Mouse (Mus musculus) 3134 (cell line): ENCODE results near the gene Prkcg.
"Not testable (repeated sequence)": the region's sequence is repeated elsewhere in the genome, so short reads cannot be mapped to it uniquely, and the experiment has no call there.

ENCODE experiments used
- DNase-seq: peaks from one replicate; pipeline ENCODE4 v3.0.0-alpha.2; 2011; ENCODE audit warnings: low spot score; ENCODE audit not compliant: insufficient read length; ENCODE audit errors: extremely low read depth

The Prkcg gene

DNA sequence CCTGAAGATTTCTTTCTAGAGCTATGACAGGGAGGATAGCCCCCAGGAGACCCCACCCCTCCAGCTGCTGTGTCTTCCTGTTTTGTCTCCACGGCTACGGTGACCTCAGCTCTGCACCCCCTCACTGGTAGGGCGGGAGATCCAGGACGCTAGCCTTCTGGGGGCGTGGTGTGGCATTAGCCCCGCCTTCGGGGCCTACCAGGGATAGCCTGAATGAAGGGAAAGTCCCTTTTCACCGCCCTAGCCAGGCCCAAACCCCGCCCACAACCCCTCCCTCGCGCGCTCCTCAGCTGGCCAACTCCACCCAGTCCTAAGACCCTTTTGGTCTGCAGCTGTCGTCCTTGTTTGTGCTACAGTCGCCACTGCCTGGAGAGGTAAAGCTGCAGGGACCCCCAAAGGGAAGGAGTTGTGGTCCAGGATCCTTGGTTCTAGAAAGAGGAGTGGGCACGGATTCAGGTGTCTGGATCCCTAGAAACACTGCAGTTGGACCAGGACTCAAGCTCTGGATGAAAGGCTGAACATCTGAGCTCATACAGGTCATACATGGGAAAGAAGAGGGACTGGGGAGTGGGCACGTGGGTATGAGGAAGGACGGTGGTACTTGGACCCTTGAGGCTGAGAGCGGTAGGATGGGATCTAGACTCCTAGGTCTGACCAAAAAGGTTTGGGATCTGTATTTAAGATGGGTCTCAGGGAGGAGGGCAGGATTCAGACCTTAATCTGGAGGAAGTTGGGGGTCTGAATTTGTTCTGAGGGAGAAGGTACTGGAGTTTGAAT, 1.5 kb downstream of the Prkcg start:
- peak; percentile 95 for DNase-seq

DNA sequence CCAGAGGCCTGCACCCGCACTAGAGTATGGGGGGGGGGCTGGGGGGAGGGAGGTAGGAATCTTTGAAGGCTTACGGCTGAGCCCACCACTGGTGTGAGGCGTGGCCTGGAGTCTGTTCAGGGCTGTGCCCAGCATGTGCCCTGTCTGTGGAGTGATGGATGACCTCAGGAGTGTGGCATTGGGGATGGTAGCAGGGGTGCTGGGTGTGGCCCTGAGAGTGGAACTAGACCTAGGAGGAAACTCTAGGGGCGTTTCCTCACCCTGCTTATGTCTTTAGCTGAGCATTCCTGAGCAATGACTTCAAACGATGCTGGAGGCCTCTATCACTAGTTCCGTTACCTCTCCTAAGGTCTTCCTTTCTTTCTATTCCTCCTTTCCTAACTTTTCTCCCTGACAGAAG, 2.2 kb downstream of the Prkcg start:
- DNase-seq: peak; percentile 82

- no peak for DNase-seq
Observed at GRCm38 (mm10) chr7:3291764-3292163, 2.8 kb downstream of the Prkcg start.

DNA sequence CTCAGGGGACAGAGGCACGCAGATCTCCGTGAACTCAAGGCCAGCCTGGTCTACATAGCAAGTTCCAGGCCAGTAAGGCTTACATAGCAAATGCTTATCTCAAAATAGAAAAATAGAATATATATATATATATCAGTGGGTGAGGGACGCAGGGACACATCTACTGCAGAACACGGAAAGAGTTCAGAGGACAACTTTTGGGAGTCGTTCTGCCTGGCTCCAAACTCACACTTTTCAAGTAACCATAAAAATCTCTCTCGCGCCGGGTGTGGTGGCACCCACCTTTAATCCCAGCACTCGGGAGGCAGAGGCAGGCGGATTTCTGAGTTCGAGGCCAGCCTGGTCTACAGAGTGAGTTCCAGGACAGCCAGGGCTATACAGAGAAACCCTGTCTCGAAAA, 3.3 kb downstream of the Prkcg start:
- not testable (repeated sequence) for DNase-seq

DNA sequence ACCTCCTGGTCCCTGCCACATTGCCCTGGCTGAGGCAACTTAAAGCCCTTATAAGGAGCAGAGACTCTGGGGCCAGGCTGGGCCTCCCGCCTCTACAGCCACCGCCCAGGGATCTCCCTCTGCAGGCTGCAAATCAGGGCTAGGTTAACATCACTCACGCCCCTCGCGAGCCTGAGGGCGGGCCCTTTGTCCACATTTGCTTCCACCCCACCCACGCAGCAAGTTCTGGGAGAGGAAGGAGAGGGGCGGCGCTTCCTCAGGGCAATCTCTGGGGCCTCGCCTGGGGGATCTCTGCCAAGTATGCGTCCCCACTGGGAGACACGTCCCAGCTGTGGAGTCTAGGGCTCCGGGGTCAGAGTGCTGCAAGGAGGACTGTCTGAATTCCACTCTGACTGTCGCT, 3.8 kb downstream of the Prkcg start:
- DNase-seq: peak; percentile 90

GRCm38 (mm10) chr7:3294794-3295193, 5.8 kb downstream of the Prkcg start:
- DNase-seq: no peak

GRCm38 (mm10) chr7:3295321-3296110, 6.5 kb downstream of the Prkcg start:
- DNase-seq: no peak

DNA sequence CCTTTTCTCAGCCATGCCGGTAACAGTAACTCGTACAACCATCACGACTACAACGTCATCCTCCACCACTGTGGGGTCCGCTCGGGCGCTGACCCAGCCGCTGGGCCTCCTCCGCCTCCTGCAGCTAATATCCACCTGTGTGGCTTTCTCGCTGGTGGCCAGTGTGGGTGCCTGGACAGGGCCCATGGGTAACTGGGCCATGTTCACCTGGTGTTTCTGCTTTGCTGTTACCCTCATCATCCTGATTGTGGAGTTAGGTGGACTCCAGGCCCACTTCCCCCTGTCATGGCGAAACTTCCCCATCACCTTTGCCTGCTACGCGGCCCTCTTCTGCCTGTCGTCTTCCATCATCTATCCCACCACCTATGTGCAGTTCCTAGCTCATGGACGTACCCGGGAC, 7.7 kb downstream of the Prkcg start:
- DNase-seq: no peak

DNA sequence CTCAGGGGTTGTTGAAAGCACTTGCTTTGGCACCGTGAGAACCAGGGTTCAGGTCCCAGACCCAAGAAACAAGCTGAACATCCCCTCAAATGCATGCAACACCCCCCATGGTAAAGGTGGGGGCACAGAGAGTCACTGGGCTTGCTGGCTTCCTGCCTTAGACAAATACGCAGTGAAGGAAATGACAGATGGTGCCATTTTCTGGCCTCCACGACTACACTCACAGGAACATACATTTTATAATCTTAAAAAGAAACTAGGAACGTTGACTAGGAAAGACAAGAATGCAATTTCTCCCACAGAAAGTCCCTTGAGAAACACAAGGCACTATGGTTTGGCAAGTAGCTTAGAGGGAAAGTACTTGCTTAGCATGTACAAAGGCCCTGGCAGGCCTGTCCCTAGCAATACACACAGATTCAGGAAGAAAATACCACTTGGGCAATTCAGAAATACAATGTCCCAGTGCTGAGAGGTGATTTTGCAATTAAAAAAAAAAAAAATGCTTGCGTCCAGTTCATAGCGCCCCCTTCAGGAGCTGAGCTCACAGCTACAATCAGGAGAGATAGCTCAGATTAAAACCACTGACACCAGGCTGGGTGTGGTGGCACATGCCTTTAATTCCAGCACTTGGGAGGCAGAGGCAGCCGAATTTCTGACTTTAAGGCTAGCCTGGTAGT, 11.1 kb downstream of the Prkcg start:
- no peak for DNase-seq

DNA sequence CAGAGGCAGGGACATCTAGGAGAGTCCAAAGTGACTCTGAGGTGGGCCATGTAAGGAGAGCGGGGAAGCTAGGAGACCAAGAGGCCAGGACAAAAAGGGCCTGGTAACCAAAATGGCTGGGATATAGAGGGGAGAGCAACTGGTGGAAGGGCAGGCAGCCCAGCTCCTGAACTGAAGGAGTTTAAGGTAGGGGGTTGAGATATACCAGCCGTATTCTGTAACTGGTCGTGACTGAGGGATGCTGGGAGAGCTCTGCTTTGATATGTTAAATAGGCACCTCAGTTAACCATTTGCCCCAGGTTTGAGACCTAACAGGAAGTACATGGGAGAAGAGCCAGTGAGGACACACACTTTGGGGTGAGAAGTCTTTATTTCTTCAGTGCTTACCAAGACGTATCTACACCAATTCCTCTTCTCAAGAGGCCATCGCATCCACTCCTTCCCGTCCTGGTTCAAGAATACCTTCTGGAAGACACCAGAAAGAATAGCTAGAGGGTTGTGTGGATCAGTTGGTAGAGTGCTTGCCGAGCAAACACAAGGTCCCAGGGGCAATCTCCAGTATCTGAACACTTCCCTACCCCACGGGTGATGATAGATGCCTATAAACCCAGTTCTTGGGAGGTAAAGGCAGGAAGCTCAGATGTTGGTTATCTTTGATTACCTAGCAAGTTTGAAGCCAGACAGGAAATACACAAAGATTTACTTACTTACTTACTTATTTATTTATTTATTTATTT, 12.1 kb downstream of the Prkcg start:
- DNase-seq: no peak

DNA sequence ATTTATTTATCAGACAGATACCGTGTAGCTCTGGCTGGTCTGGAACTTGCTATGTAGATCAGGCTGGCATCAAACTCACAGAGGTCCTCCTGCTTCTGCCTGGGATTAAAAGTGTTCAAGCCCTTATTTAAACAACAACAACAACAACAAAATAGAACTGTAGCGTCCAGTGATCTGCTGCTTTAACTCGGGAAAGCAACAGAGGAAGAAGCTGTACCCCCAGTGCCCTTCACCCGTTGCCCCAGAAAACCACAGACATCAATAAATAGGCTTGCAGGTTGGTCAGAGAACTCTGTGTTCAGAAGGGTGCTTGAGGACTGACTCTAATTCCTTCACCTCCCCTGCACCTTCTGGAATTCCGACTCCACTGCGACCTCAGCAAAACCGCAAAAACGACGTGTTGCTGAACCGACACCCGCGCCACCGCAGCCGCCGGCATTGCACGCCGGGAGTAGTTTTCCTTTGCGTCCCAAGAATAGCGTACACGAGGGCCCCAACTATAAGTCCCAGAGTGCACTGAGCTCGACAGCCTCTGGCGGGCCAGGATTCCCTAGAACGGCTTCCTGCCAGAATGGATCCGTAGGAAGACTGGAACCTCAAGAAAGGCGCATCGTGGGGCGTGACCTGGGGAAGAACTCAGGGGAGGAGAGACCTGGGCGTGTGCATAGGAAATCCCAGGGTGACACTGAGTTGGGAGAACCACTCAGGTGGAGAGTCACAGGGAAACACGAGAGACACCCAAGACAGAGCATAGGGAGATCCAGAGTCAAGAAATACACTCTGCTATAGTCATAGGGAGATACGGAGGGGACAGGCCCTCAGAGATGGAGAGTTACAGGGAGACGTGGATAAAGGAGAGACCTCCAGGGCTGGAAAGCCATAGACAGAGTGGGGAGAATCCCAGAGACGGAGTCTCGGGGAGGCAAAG, 12.9 kb downstream of the Prkcg start:
- DNase-seq: peak; percentile 42

- DNase-seq: no peak
Observed at GRCm38 (mm10) chr7:3302556-3303275, 13.7 kb downstream of the Prkcg start.

- DNase-seq: no peak
Observed at GRCm38 (mm10) chr7:3303276-3303781, 14.3 kb downstream of the Prkcg start.

GRCm38 (mm10) chr7:3303789-3304188, 14.8 kb downstream of the Prkcg start:
- DNase-seq: no peak

DNA sequence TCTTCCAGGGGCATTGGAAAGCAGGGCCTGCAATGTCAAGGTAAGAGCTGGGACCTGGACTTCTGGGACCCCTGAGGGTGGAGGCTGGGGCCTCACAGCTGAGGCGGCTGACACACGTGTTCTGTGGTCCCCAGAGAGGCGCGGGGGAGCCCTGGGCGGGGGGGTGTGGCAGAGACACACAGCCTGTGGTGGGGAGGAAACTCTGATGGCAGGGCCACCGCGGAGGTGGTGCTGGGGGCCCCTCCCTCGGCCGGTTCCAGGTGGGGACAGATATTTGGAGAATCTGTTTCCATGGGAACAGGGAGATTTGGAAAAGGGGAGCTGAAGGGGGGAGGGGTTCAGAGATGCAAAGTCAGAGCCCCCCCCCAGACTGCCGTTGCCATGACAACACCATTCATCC, 15.3 kb downstream of the Prkcg start:
- DNase-seq: no peak

- no peak for DNase-seq
Observed at GRCm38 (mm10) chr7:3306400-3306799, 17.4 kb downstream of the Prkcg start.

DNA sequence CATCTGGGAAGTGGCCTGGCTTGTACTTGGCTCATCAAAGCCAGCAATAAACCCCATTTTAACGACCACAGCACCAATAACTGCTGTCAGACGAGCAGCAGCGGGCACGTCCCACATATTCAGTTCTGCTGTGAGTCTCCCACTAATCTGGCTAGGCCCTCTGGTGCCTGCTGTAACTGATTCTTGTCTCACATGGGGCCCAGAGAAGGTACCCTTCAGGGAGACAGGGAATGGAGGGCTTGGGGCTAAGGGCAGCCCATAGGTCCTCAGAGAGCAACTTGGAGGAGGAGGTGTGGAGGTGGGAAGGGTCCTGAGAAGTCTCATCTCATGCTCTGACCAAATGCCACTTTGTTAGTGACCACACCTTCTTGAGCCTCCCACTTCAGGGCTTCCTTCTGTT, 19.7 kb downstream of the Prkcg start:
- DNase-seq: no peak

- DNase-seq: no peak
Observed at GRCm38 (mm10) chr7:3310233-3310632, 21.3 kb downstream of the Prkcg start.

DNA sequence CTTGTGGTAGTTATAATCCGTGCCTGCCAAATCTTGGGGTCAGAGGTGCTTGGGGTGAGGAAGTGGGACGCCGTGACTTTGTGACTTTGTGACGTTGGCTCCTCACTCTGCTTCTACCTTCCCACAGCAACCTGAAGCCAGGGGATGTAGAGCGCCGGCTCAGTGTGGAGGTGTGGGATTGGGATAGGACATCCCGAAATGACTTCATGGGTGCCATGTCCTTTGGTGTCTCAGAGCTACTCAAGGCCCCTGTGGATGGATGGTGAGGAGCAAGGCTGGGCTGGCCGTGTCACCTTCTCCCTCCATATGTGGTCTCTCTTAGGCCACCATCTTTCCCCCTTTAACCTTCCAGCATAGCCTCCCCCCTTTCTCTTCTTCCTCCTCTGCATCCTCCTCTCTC, 24.6 kb downstream of the Prkcg start:
- DNase-seq: no peak
